Mouse (Mus musculus) midbrain, embryonic 15.5 days (tissue): ENCODE results near the gene Cel. TPM values are rescaled to one million over a fixed set of nuclear protein-coding genes. Genes with fewer than 3 reads are reported as not detected.

Experiments used
- ATAC-seq: fragments of 200-750 bp; cut with Nextera tagmentation; replicated peaks from 2 replicates; pipeline ENCODE4 v1.8.0; 2017; ENCODE audit warnings: moderate TSS enrichment
- H3K27ac ChIP-seq: fragments of 300-500 bp; sonication (generic); 2 replicates; pipeline ENCODE4 v1.5.1; 2015; ENCODE audit warnings: mild to moderate bottlenecking, inconsistent platforms
- H3K27me3 ChIP-seq: fragments of 300-500 bp; sonication (generic); replicated peaks from 2 replicates; pipeline ENCODE4 v1.6.1; 2015; ENCODE audit warnings: inconsistent platforms
- H3K36me3 ChIP-seq: fragments of 300-500 bp; sonication (generic); replicated peaks from 2 replicates; pipeline ENCODE4 v1.6.1; 2015; ENCODE audit warnings: inconsistent platforms
- H3K4me1 ChIP-seq: fragments of 300-500 bp; sonication (generic); 2 replicates; pipeline ENCODE4 v1.6.1; 2015; ENCODE audit warnings: inconsistent platforms
- H3K4me2 ChIP-seq: fragments of 300-500 bp; sonication (generic); 2 replicates; pipeline ENCODE4 v1.6.1; 2015; ENCODE audit warnings: inconsistent platforms, mild to moderate bottlenecking, moderate library complexity
- H3K4me3 ChIP-seq: fragments of 300-500 bp; sonication (generic); 2 replicates; pipeline ENCODE4 v1.5.1; 2015; ENCODE audit warnings: mild to moderate bottlenecking, inconsistent platforms
- H3K9ac ChIP-seq: fragments of 300-500 bp; sonication (generic); 2 replicates; pipeline ENCODE4 v1.6.1; 2015; ENCODE audit warnings: mild to moderate bottlenecking, inconsistent platforms
- H3K9me3 ChIP-seq: fragments of 300-500 bp; sonication (generic); 2 replicates; pipeline ENCODE4 v1.6.1; 2016; ENCODE audit warnings: inconsistent platforms
- WGBS: fragments of 180-500 bp; shearing (Covaris S2); methylation state at CpG from one replicate; pipeline ENCODE4 v1.1.7; 2015; ENCODE audit warnings: mixed read lengths; 5-methylcytosine and 5-hydroxymethylcytosine counted together
- polyA plus RNA-seq: library from polyadenylated mRNA; unstranded; fragments of >200 nt; fragmentation: Nextera tagmentation; extraction: Ambion mirVana; gene quantifications from 2 replicates; pipeline ENCODE4 v1.2.1, GENCODE M21; 2015

The Cel gene
- polyA plus RNA-seq, 1 experiment from 2014 or later, result 0.13 TPM

DNA sequence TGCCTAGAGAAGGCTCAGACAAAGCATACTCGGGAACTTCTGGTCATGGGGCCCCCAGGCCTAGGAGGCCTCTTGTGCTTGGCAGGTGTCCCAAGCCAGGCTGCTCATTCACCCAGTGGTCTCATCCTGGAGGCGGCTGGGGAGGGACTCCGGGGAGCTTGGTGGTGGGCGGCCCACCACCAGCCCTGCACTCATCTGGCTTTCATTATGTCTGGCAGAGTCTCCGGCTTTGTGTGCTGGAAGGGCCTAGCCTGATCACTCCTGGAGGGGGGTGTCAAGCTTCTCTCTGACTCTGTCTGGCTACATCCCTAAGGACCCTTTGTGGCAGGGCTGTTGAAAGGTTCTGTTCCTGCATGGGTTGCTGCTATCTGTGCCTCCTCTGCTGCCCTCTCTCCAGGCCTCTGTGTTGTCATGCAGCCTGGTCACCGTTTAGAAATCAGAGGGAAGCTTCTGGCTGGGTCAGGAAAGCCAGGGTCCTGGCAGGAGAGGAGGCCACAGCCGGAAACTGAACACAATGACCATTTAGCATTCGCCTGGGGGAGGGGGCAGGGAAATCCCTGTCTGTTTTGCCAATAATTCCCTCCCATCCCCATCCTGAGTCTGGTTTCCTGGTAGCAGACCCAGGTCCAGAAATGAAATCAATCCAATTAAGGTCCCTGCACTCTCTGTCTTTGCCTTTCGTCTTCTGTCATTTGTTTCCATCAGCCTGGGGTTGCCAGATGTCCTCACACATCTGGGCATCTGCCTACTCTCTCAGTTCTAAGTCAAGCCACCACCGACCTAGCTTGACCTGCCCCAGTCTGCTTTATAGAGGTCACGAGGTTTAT is 28.6 kb downstream of the Cel start:
- peak overlapping the region; percentile 54 for H3K9ac ChIP-seq
- H3K4me2 ChIP-seq, result peak overlapping the region; percentile 79
- H3K27ac ChIP-seq, result peak overlapping the region; percentile 79
- H3K36me3 ChIP-seq, result no peaks in the 10 kb centered on the region
- H3K4me3 ChIP-seq, result peak overlapping the region; percentile 49
- no peaks in the 10 kb centered on the region for H3K27me3 ChIP-seq
- peaks cover 98% of the 10 kb centered on the region for H3K4me1 ChIP-seq
- WGBS, result 20% methylated on average over 11 of the region's 11 CpGs
- ATAC-seq, result no peak
- H3K9me3 ChIP-seq, result no peaks in the 10 kb centered on the region

DNA sequence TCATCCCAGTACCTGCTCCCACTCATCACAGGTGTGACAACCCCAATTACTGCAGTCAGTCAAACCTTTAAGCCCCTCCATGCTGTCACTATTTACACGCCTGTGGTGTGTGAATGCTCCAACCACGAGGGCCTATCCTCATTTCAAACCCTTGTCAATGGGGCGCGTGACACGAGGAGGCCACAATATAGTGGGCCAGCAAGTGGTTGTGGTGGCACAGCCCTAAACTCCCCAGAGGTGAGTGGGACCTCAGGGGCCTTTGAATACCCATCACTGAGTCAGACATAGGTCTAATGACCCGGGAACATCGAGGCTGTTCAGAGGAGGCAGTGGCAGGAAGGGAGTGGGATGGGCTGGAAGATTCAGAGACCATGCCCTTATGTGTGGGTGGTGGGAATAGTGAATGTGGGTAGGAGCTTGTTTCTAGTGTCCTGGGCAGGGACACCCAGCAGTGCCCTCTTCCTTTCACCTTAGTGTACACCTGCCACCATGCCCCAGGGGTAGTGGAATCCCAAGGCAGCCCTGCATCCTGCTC is 29.2 kb downstream of the Cel start:
- ATAC-seq, result no peak
- Histone ChIP-seq H3K27me3 (no peaks in the 10 kb centered on the region), H3K9ac (peak overlapping the region; percentile 54), H3K4me1 (peaks cover 98% of the 10 kb centered on the region), H3K4me2 (peak overlapping the region; percentile 79), H3K27ac (peak overlapping the region; percentile 79), H3K9me3 (no peaks in the 10 kb centered on the region), H3K36me3 (no peaks in the 10 kb centered on the region), H3K4me3 (peak overlapping the region; percentile 49)
- WGBS, result 45% methylated on average over 7 of the region's 7 CpGs

DNA sequence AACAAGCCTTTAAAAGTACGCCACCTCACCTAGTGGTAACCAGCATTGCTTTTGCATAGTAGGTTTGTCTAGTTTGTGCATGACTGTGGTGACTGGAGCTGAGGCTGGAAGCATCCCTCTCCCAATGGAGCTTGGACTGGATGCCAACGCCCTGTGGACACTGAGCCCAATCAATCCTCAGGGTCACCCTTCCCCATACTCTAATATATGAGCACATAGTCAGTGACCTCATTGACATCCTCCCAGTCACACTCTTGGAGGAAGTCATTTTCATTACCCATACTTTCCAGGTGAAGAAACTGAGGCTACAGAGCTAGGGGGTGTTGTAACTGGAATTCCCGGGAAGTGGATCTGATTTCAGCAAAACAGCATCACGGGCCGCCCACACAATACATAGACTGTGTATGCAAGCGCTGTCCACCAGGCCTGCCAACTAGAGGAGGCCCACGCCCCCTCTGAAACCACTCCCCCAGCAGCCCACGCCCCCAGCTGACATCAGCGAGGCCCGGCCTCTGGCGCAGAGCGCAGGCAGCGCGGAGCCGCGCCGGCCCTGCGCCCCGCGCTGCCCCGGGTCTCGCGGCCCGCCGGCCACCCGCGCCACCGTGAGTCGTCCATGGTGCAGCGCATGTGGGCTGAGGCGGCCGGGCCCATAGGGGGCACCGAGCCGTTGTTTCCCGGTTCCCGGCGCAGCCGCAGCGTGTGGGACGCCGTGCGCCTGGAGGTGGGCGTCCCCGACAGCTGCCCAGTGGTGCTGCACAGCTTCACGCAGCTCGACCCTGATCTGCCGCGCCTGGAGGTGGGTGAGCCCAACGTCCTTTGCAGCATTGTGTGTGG is 30.0 kb downstream of the Cel start:
- Histone ChIP-seq H3K4me3 (peak overlapping the region; percentile 49), H3K9ac (peak overlapping the region; percentile 54), H3K9me3 (no peaks in the 10 kb centered on the region), H3K27me3 (no peaks in the 10 kb centered on the region), H3K27ac (peak overlapping the region; percentile 79), H3K36me3 (no peaks in the 10 kb centered on the region), H3K4me1 (peaks cover 98% of the 10 kb centered on the region), H3K4me2 (peak overlapping the region; percentile 79)
- peak; percentile 91 for ATAC-seq
- 2% methylated on average over 49 of the region's 49 CpGs for WGBS

DNA sequence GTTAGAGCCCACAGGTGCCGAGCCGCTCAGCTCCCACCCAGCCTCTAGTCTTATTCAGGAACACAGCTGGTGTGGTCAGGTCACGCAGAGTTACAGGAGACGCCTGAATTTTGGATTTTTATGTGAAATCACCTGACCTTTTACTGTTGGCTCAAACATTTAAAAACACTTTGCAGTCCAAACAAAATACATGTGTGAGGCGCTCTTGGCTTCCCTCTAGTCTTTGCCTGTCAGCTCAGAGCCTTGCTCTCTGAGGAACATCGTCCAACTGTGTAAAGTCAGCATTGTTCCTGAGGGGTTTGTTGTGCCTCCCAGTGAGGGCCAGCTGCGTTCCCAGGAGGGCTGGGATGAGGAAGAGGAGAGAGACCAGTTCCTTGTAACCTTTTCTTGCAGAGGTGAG is 32.9 kb downstream of the Cel start:
- Histone ChIP-seq H3K36me3 (no peaks in the 10 kb centered on the region), H3K27ac (no peak overlapping the region), H3K27me3 (no peaks in the 10 kb centered on the region), H3K4me1 (peaks cover 96% of the 10 kb centered on the region), H3K4me3 (no peak overlapping the region), H3K9ac (no peak overlapping the region), H3K4me2 (no peak overlapping the region), H3K9me3 (no peaks in the 10 kb centered on the region)
- WGBS, result 56% methylated on average over 7 of the region's 7 CpGs
- ATAC-seq, result no peak

DNA sequence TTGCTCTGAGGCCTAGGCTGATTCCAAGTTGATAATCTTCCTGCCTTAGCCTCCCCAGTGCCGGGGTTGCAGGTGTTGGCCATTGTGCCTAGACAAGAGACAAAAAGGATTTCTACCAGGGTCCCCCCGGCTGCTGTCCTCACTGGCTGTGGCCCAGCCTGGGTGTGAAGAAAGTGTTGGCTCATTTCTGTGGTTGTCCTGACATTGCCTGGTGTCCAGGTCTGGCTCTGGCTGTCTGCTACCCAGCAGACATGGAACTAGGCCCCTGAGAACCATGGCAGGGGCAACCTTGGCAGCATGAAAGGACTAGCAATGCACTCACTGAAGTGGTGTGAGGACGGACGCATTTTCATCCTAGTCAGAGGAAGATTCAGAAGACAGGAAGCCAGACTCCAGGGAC is 33.3 kb downstream of the Cel start:
- H3K9me3 ChIP-seq, result no peaks in the 10 kb centered on the region
- H3K4me3 ChIP-seq, result no peak overlapping the region
- 0 out of 2 replicates have a peak overlapping the region, but pooled peaks have one; percentile 3 for H3K27ac ChIP-seq
- H3K4me1 ChIP-seq, result peaks cover 96% of the 10 kb centered on the region
- 66% methylated on average over 4 of the region's 4 CpGs for WGBS
- H3K27me3 ChIP-seq, result no peaks in the 10 kb centered on the region
- H3K4me2 ChIP-seq, result no peak overlapping the region
- H3K9ac ChIP-seq, result no peak overlapping the region
- H3K36me3 ChIP-seq, result no peaks in the 10 kb centered on the region
- no peak for ATAC-seq

DNA sequence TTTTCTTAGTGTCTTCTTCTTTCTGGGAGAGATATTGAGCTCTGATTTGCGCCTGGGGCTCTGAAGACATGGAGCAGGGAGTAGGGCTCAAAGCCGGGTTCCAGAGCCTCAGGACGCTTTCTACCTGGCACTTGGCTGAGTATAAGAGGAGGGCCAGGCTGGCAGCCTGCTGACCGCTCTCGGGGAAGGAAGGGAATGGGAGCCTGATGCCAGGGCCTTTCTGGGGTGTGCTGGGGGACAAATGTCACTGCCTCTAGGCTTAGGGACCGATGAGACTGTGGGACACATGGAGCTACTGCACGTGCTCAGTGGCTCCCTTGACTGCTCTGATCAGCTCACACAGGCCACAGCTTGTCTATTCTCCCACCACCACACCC is 34.9 kb downstream of the Cel start:
- 81% methylated on average over 7 of the region's 7 CpGs for WGBS
- Histone ChIP-seq H3K9ac (no peak overlapping the region), H3K27me3 (no peaks in the 10 kb centered on the region), H3K4me2 (no peak overlapping the region), H3K4me1 (peaks cover 94% of the 10 kb centered on the region), H3K9me3 (no peaks in the 10 kb centered on the region), H3K36me3 (no peaks in the 10 kb centered on the region), H3K27ac (no peak overlapping the region), H3K4me3 (no peak overlapping the region)
- no peak for ATAC-seq

DNA sequence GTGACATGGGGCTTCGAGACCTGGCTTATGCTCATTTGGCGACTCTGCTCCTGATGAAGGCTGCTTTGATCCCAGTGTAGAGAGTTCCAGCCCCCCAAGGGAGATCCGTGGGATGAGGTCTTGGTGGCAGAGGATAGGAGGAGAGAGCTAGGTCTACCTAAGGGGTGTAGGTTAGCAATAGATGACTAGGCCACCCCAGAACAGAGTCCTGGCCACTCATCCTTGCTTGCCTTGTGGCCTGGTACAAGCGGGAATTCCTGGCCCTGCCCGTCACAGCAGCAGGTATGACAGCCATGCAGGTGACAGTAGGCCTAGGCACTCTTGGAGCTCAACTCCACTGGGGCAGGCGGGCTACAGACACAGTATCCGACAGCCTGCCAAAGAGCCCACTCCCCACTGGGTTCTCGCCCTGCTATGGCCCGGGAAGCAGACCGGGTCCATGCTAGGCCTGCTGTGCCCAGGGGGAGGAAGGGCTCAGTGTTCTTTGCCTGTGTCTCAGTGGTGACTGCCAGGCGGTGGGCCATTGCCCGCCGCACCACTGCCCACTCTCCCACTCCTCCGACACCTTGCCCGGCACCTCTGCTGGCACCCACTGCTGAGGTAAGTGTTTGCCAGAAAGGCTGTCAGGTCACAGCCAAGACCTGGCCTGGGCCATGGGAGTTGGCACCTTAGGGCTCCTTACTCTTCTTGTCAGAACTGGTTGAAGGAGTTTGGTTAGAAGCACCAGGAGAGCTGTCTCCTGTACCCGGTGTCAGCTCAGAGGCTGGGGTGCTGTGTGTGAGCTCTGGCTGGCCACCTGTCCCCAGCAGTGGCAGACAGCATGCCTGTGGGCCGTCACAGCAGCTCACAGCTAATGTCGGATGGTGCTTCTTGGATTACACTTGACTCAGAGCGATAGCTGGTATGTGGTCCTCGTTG is 35.5 kb downstream of the Cel start:
- Histone ChIP-seq H3K9me3 (no peaks in the 10 kb centered on the region), H3K4me2 (no peak overlapping the region), H3K36me3 (no peaks in the 10 kb centered on the region), H3K27me3 (no peaks in the 10 kb centered on the region), H3K4me1 (peaks cover 90% of the 10 kb centered on the region), H3K4me3 (no peak overlapping the region), H3K27ac (no peak overlapping the region), H3K9ac (no peak overlapping the region)
- 84% methylated on average over 20 of the region's 20 CpGs for WGBS
- ATAC-seq, result no peak

DNA sequence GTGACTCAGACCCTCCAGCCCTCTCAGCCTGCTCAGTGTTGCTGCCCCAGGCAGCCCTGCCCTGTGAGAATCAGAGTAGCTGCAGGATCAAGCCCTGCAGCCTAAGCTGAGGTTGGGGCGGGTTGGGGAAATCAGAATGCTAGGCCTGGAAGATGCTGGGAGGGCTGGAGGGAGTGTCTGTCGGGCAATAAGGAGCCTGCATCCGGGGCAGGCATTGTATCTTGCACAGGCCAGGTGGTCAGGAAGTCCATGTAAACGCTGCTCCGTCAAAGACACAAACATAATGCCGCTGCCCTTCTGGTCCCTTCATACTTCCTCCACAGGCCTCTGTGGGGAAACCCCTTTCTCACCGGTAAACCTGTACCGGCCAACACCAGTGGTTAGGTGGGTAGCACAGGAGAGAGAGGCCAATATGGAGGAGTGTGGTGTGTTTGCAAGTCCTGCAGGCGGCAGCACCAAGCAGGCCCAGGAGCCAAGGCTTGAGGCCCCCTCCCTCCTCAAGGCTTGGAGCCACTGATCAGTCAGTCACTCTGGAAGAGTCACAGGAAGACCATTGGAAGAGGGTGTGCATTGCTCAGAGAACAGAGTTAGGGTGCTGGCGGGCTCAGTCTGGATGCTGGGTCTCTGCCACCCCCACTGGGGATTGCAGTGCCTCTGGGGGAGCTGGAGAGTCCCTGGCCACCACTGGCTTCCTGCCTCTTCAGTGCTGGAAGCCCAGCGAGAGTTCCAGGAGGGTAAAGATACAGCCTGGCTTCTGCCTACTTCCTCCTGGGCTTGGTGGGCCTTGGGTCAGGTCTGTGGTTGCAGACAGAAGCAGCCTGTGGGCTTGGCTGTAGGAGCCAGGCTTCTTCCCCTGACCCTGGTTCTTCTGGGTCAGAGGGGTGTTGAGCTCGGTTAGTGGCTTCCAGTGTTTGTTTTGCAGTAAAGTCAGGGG is 37.0 kb downstream of the Cel start:
- Histone ChIP-seq H3K4me1 (peaks cover 85% of the 10 kb centered on the region), H3K36me3 (no peaks in the 10 kb centered on the region), H3K27me3 (no peaks in the 10 kb centered on the region), H3K4me3 (no peak overlapping the region), H3K9ac (no peak overlapping the region; the same call in 1 of the 2 replicates), H3K9me3 (no peaks in the 10 kb centered on the region), H3K27ac (peak overlapping the region; percentile 75), H3K4me2 (peak overlapping the region; percentile 20)
- WGBS, result 41% methylated on average over 12 of the region's 12 CpGs
- peak; percentile 7; the same call in 1 of the 2 replicates for ATAC-seq

DNA sequence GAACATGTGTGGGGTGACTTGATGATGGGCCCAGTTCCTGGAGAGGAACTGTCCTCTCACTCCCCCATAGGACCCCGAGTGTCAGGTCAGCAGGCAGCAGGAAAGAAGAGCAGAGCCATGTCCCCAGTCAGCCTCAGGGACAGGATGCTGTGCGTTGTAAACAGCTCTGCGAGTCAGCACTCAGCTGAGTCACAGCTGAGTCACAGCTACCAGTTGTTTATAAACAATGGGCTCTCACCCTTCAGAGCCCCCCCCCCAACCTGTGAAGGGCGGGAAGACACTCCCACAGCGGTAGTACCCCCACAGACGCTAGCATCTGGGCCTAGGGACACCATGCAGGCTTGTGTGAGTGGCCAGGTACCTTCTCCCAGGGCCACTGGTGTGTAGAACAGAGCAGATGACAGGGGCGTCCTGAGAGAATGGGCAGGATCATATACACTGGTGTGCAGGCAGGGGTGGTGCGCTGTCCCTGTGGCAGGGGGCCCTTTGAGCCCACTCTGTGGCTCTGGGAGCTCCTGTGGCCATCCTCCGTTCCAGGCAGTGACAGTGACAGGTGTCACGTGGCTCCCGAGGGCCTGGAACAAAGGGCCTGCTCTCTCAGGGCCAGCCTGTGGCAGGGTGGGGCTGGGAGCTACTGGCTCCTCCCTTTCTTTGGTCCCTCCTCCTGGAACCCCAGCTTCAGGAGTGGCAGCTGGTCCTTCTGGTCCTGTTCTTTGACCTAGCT is 37.8 kb downstream of the Cel start:
- WGBS, result 12% methylated on average over 11 of the region's 11 CpGs
- Histone ChIP-seq H3K4me3 (no peak overlapping the region), H3K27ac (peak overlapping the region; percentile 75), H3K4me2 (peak overlapping the region; percentile 20), H3K9ac (no peak overlapping the region; the same call in 1 of the 2 replicates), H3K27me3 (no peaks in the 10 kb centered on the region), H3K9me3 (no peaks in the 10 kb centered on the region), H3K36me3 (no peaks in the 10 kb centered on the region), H3K4me1 (peaks cover 85% of the 10 kb centered on the region)
- peak; percentile 46 for ATAC-seq

DNA sequence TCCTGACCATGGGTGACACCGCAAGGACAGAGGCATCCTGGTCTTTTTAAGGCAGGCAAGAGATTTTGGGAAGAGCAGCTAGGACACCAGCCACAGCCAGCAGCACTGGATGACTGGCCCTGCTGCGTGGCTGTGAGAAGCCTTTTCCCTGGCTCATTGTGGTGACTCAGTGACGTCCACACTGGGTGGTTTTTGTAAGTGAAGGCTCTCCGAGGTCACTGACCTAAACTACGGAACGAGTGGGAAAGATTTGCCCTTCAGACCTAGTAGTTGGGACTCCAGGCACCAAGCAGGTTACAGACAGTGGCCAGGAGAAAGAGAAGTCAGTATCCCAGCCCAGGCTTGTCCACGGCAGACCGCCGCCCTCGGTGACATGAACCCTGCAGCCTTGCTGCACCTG is 38.8 kb downstream of the Cel start:
- Histone ChIP-seq H3K4me3 (no peak overlapping the region), H3K4me2 (no peak overlapping the region), H3K9ac (no peak overlapping the region), H3K27ac (0 out of 2 replicates have a peak overlapping the region, but pooled peaks have one; percentile 75), H3K9me3 (no peaks in the 10 kb centered on the region), H3K36me3 (no peaks in the 10 kb centered on the region), H3K27me3 (no peaks in the 10 kb centered on the region), H3K4me1 (peaks cover 83% of the 10 kb centered on the region)
- 75% methylated on average over 10 of the region's 10 CpGs for WGBS
- no peak for ATAC-seq
